Mouse (Mus musculus): Measurements from ENCODE around the gene Psat1. TPM values are rescaled to one million over a fixed set of nuclear protein-coding genes. Genes with fewer than 3 reads are reported as not detected.

Psat1 gene
- polyA plus RNA-seq, 1 experiment from 2014 or later = 77.0 TPM

Other genes with a start within 250 kb of the Psat1 start
- 43.0 and 43.3 TPM in 2 replicates for gene Cep78, start 37.7 kb upstream of the Psat1 start, polyA plus RNA-seq (2016; fragmentation: Nextera tagmentation; extraction: Ambion mirVana)
- 28.7 and 28.9 TPM in 2 replicates for gene Gnaq, start 185.5 kb upstream of the Psat1 start, polyA plus RNA-seq (2016; fragmentation: Nextera tagmentation; extraction: Ambion mirVana)